Mouse (Mus musculus) embryonic fibroblast, embryonic 13.5 days (primary cell): ENCODE results near the gene Prkcz.

Experiments
- CTCF ChIP-seq: IDR thresholded peaks from 2 replicates; pipeline ENCODE4 v1.5.1; 2011; ENCODE audit warnings: mild to moderate bottlenecking, control low read depth, low read length, moderate library complexity, borderline replicate concordance; ENCODE audit not compliant: insufficient read depth
- POLR2A ChIP-seq: IDR thresholded peaks from 2 replicates; pipeline ENCODE4 v1.6.1; 2011; ENCODE audit warnings: low read depth, mild to moderate bottlenecking, control low read depth, low read length, moderate library complexity

DNA sequence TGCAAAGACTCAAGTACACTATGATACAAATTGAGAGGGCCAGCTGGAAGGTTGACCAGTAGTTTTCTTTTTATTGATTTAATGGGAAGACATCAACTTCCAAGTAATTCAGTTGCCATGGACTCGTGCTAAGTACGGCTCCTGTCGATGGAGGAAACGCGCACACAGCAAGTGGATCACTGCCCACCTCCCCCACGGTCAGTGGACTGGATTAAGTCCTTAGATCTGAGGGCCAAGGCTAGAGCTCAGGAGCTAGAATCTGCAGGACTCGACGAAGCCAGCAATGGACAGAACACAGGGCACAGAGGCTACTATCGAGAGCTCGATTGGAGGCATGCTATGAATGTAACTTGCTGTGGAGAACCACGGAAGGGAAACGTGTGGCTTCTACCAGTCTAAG is 52.5 kb downstream of the Prkcz start:
- TF ChIP-seq CTCF (no peak), POLR2A (no peak)
